Mouse (Mus musculus): ENCODE measurements at regions not wholly inside any gene's neighbourhood (a gene's known extent, or its start where the extent isn't known, plus 50 kb on each side); places are given as distances from the start of the nearest gene placed in this dataset.

DNA sequence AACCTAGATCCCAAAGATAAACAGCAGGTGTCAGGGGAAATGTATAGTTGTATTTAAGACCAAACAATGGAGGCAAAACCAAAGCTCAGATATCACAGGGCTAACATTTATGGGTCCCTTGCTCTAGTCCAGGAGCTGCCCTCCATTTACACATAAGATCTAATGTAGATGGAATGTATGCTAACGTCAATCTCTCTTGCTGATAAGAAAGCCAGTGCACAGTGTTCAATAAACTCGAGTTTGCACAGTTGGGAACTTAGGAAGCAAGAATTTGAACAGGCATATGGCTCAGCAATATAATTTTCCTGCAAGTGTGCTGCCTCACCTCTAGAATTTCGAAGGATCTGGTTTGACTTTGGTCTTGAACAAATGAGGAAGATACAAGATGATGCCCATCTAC lies 620.9 kb upstream of the Tenm4 start:
- no peak for TF ChIP-seq EP300 (IDR thresholded peaks at IDR 0.05; ENCODE audit: low read depth)
- TF ChIP-seq CTCF (IDR thresholded peaks at IDR 0.05; ENCODE audit: low read depth), result no peak
